Mouse (Mus musculus): Measurements from ENCODE around the gene Pax7.

Pax7 gene

GRCm38 (mm10) chr4:139830581-139831387 lies 2.5 kb downstream of the Pax7 start:
- DNase-seq (ENCODE audit: low read depth): no peak

- DNase-seq (ENCODE audit: low read depth): no peak
Observed at GRCm38 (mm10) chr4:139830053-139830452, 3.3 kb downstream of the Pax7 start.

GRCm38 (mm10) chr4:139828871-139829590 lies 4.3 kb downstream of the Pax7 start:
- no peak for DNase-seq (ENCODE audit: low read depth)

GRCm38 (mm10) chr4:139828283-139828678 lies 5.0 kb downstream of the Pax7 start:
- DNase-seq (ENCODE audit: low read depth): no peak

- no peak for DNase-seq (ENCODE audit: low read depth)
Observed at GRCm38 (mm10) chr4:139827501-139828282, 5.6 kb downstream of the Pax7 start.

- no peak for DNase-seq (ENCODE audit: low read depth)
Observed at GRCm38 (mm10) chr4:139826231-139826630, 7.1 kb downstream of the Pax7 start.

- DNase-seq (ENCODE audit: low read depth): no peak
Observed at GRCm38 (mm10) chr4:139825326-139826112, 7.8 kb downstream of the Pax7 start.

GRCm38 (mm10) chr4:139824572-139825325 lies 8.6 kb downstream of the Pax7 start:
- no peak for DNase-seq (ENCODE audit: low read depth)

- no peak for DNase-seq (ENCODE audit: low read depth)
Observed at GRCm38 (mm10) chr4:139823870-139824472, 9.4 kb downstream of the Pax7 start.

GRCm38 (mm10) chr4:139823138-139823869 lies 10.0 kb downstream of the Pax7 start:
- no peak for DNase-seq (ENCODE audit: low read depth)

- no peak for DNase-seq (ENCODE audit: low read depth)
Observed at GRCm38 (mm10) chr4:139822214-139823137, 10.9 kb downstream of the Pax7 start.

GRCm38 (mm10) chr4:139821491-139822160 lies 11.7 kb downstream of the Pax7 start:
- DNase-seq (ENCODE audit: low read depth): no peak

- no peak for DNase-seq (ENCODE audit: low read depth)
Observed at GRCm38 (mm10) chr4:139821071-139821470, 12.3 kb downstream of the Pax7 start.

- no peak for DNase-seq (ENCODE audit: low read depth)
Observed at GRCm38 (mm10) chr4:139819411-139820030, 13.8 kb downstream of the Pax7 start.

GRCm38 (mm10) chr4:139818163-139818562 lies 15.2 kb downstream of the Pax7 start:
- no peak for DNase-seq (ENCODE audit: low read depth)

- no peak for DNase-seq (ENCODE audit: low read depth)
Observed at GRCm38 (mm10) chr4:139813371-139813960, 19.9 kb downstream of the Pax7 start.

- no peak for DNase-seq (ENCODE audit: low read depth)
Observed at GRCm38 (mm10) chr4:139811901-139812300, 21.4 kb downstream of the Pax7 start.
